Mouse (Mus musculus) stomach, postnatal 0 days (tissue): ENCODE measurements around the gene Olfr735.

Source experiments
- CTCF ChIP-seq: IDR thresholded peaks from 2 replicates; pipeline ENCODE4 v1.5.1; 2016; ENCODE audit warnings: antibody characterized with exemption, low read depth, mild to moderate bottlenecking, moderate library complexity
- EP300 ChIP-seq: optimal IDR thresholded peaks from 2 replicates; pipeline ENCODE3; 2016; ENCODE audit warnings: antibody characterized with exemption

- TF ChIP-seq EP300 (no peak), CTCF (no peak)
These were observed 11.8 kb upstream of the Olfr735 start for GRCm38 (mm10) chr14:50360480-50360879.
